Mouse (Mus musculus) testis, adult 2 months (tissue): ENCODE data around the gene 4930404N11Rik.
A peak's percentile ranks its signal among the peaks of the same experiment; 100 is the strongest.

Source experiments
- CTCF ChIP-seq: fragments of 200-500 bp; IDR thresholded peaks from 2 replicates; pipeline ENCODE4 v1.5.1; 2012; ENCODE audit warnings: low read depth, mild to moderate bottlenecking, inconsistent platforms, low read length, moderate library complexity; ENCODE audit not compliant: control insufficient read depth, insufficient read depth, insufficient replicate concordance
- POLR2A ChIP-seq: fragments of 200-500 bp; IDR thresholded peaks from 2 replicates; pipeline ENCODE4 v1.6.1; 2012; ENCODE audit warnings: low read depth, mild to moderate bottlenecking, inconsistent platforms, low read length, moderate library complexity; ENCODE audit not compliant: control insufficient read depth

GRCm38 (mm10) chr10:81350351-81351063 is 15.1 kb downstream of the 4930404N11Rik start, which contains the start of gene Hmg20b:
- TF ChIP-seq CTCF (peak; percentile 59), POLR2A (no peak)
